Mouse (Mus musculus) G1E (cell line): ENCODE results near the gene Usp3. TPM values are rescaled to one million over a fixed set of nuclear protein-coding genes. Genes with fewer than 3 reads are reported as not detected.

Source experiments
- ATAC-seq: 2 replicates; pipeline ENCODE4 v1.8.0; 2016; ENCODE audit warnings: mild to moderate bottlenecking; ENCODE audit not compliant: insufficient number of reproducible peaks, poor library complexity, low FRiP score, severe bottlenecking; ENCODE audit errors: extremely low read depth
- DNase-seq: peaks from one replicate; pipeline ENCODE4 v3.0.0; 2012; ENCODE audit warnings: low spot score
- H3K27me3 ChIP-seq: 2 replicates; pipeline ENCODE4 v1.6.1; 2012; ENCODE audit warnings: mild to moderate bottlenecking, low read length, inconsistent platforms; ENCODE audit not compliant: insufficient read depth
- H3K36me3 ChIP-seq: replicated peaks from 2 replicates; pipeline ENCODE3; 2012; ENCODE audit warnings: mild to moderate bottlenecking, inconsistent platforms
- H3K4me1 ChIP-seq: 2 replicates; pipeline ENCODE4 v1.6.1; 2012; ENCODE audit warnings: low read depth, low read length, inconsistent platforms, mixed read lengths; ENCODE audit not compliant: insufficient read depth
- H3K4me3 ChIP-seq: 2 replicates; pipeline ENCODE4 v1.5.1; 2012; ENCODE audit warnings: low read depth, mild to moderate bottlenecking, inconsistent platforms, low read length, moderate library complexity, mixed read lengths
- H3K9me3 ChIP-seq: replicated peaks from 2 replicates; pipeline ENCODE4 v1.6.1; 2012; ENCODE audit warnings: inconsistent platforms
- CTCF ChIP-seq: IDR thresholded peaks from 2 replicates; pipeline ENCODE4 v1.5.1; 2012; ENCODE audit warnings: low read depth, low read length, inconsistent platforms, mixed read lengths
- GATA1 ChIP-seq: IDR thresholded peaks from 2 replicates; pipeline ENCODE4 v1.6.1; 2012; ENCODE audit warnings: borderline replicate concordance, low read length, inconsistent platforms, mixed read lengths
- GATA2 ChIP-seq: IDR thresholded peaks from 2 replicates; pipeline ENCODE4 v1.6.1; 2012; ENCODE audit warnings: low read depth, low read length, inconsistent platforms, borderline replicate concordance
- POLR2AphosphoS5 ChIP-seq: IDR thresholded peaks from 2 replicates; pipeline ENCODE4 v1.6.1; 2012; ENCODE audit warnings: low read depth, low read length, inconsistent platforms; ENCODE audit not compliant: insufficient replicate concordance
- TAL1 ChIP-seq: conservative IDR thresholded peaks from 2 replicates; pipeline ENCODE4 v1.6.1; 2012; ENCODE audit warnings: low read depth, low read length, inconsistent platforms, mixed read lengths
- polyA plus RNA-seq: library from polyadenylated mRNA; stranded (reverse); fragments of >175 nt; gene quantifications from 2 replicates; pipeline ENCODE4 v1.2.3, GENCODE M21; 2012
- total RNA-seq, 2 experiments: library from RNA; stranded (forward) in 1 of 2; stranded (reverse) in 1 of 2; fragments of 200-1000 nt in 1 of 2; fragments of >200 nt in 1 of 2; fragmentation: Nextera tagmentation in 1 of 2; gene quantifications; 2 replicates each; pipeline ENCODE4 v1.2.3; 2014 to 2017

The Usp3 gene
- total and polyA plus RNA-seq, 3 experiments = 12.8 to 73.9 (median 35.5) TPM

DNA sequence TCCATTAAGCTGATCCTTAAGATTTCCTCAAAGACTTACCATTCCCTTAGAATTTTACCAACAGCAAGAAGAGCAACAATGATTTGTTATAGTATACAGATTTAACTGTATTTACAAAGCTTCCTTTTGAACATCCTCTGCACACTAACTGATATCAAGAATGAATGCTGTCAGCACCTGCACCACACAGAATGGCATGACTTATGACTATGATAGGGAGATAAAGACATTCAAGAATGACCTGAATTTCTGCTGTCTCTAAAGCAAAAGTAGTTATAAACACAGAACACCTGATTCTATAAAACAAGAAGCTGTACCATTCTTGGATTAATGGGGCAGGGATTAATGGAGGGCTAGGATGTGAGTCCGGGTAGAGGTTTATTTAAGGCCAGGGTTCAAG is 32.2 kb downstream of the Usp3 start:
- no peaks in the 10 kb centered on the region for H3K27me3 ChIP-seq
- no peak for ATAC-seq
- no peak overlapping the region for H3K4me3 ChIP-seq
- peaks cover 8% of the 10 kb centered on the region for H3K4me1 ChIP-seq
- DNase-seq = no peak
- H3K36me3 ChIP-seq = peaks cover 12% of the 10 kb centered on the region
- no peaks in the 10 kb centered on the region for H3K9me3 ChIP-seq
- no peak for TF ChIP-seq TAL1

DNA sequence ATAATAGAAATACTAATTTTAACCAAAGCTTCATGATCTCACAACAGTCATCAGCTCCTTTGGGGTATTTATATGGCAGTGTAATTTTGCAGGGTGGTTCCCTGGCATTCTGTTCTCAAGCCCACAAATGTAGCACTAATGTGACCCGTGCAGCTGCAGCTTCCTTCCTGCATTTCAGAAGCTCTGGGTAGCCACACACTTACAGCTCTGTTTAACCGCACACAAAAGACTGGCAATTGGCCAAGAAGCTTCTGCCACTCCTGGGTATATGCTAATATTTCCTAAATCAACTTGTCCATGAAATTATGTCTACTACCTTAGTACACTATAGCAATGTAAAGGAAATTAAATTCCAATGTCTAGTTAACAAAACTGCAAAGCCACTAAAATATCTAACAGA is 32.6 kb downstream of the Usp3 start:
- TF ChIP-seq GATA2 (no peak), POLR2AphosphoS5 (no peak), CTCF (no peak), GATA1 (no peak), TAL1 (no peak)
- H3K9me3 ChIP-seq = no peaks in the 10 kb centered on the region
- DNase-seq (no peak), ATAC-seq (no peak)
- peaks cover 12% of the 10 kb centered on the region for H3K36me3 ChIP-seq
- no peak overlapping the region for H3K4me3 ChIP-seq
- H3K27me3 ChIP-seq = no peaks in the 10 kb centered on the region
- H3K4me1 ChIP-seq = peaks cover 8% of the 10 kb centered on the region

DNA sequence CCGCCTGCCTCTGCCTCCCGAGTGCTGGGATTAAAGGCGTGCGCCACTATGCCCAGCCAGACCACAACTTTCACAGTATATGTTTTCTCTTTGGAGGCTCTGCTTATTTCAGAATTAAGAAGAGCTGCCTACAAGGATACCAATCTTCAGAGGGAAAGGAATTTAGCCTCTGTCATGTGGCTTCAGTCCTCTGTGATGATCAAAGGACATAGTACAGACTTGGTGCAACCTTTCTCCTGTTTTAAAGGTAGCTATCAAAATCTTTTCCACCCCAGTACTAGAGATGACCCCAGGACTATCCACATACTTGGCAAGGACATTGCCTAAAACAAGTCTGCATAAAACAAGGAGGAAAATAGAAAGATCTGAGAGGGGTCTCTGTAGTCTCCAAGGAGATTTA is 34.0 kb downstream of the Usp3 start:
- Histone ChIP-seq H3K36me3 (peaks cover 14% of the 10 kb centered on the region), H3K27me3 (no peaks in the 10 kb centered on the region), H3K4me1 (peaks cover 8% of the 10 kb centered on the region), H3K9me3 (no peaks in the 10 kb centered on the region), H3K4me3 (no peak overlapping the region)
- TF ChIP-seq TAL1 = no peak
- ATAC-seq (no peak), DNase-seq (no peak)

DNA sequence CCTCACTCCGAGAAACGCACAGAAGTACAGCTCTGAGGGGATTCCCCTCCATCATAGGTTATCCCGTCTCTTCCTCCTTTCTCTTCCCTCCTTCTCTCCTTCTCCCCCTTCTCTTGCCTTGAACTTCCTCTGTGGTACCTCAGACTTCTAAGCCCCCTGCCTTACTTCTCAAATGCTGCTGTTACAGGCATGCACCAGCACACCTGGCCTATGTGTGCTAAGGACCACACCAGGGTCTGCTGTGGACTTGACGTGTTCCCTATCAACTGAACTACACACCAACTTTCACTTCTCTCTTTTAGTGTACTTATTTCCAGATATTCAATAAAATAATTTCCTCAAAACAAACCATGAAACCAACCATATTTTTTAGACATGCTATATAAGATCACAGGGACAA is 50.2 kb downstream of the Usp3 start:
- Histone ChIP-seq H3K36me3 (peaks cover 69% of the 10 kb centered on the region), H3K4me1 (no peaks in the 10 kb centered on the region; the same call in 1 of the 2 replicates), H3K27me3 (no peaks in the 10 kb centered on the region), H3K4me3 (no peak overlapping the region), H3K9me3 (no peaks in the 10 kb centered on the region)
- no peak for TF ChIP-seq GATA2
- no peak for TF ChIP-seq POLR2AphosphoS5
- no peak for TF ChIP-seq GATA1
- ATAC-seq (no peak), DNase-seq (no peak)

DNA sequence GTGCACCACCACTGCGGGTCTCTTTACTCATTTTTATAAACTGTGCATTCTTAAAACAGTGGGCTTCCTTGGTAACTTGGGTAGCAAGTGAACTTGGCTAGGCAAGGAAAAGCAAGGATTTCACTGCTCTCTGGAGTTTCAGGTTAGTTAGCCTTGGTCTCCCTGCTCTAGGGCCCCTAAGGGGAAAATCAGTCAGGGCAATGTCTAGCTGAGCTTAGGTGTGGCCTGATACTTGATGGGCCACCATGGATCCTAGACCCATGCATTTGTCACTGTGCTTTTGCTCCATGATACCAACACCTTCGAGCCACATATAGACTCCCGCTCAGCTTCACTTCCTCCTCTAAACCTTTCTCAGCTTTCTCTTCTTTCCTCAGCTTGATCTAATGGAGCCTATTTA is 71.3 kb downstream of the Usp3 start:
- Histone ChIP-seq H3K4me3 (no peak overlapping the region), H3K36me3 (peaks cover 86% of the 10 kb centered on the region), H3K9me3 (no peaks in the 10 kb centered on the region), H3K27me3 (no peaks in the 10 kb centered on the region), H3K4me1 (0 out of 2 replicates have a peak, but pooled peaks cover under 1% of the 10 kb centered on the region)
- ATAC-seq (no peak), DNase-seq (no peak)
- no peak for TF ChIP-seq TAL1
- no peak for TF ChIP-seq POLR2AphosphoS5
- no peak for TF ChIP-seq GATA1
- TF ChIP-seq CTCF = no peak

DNA sequence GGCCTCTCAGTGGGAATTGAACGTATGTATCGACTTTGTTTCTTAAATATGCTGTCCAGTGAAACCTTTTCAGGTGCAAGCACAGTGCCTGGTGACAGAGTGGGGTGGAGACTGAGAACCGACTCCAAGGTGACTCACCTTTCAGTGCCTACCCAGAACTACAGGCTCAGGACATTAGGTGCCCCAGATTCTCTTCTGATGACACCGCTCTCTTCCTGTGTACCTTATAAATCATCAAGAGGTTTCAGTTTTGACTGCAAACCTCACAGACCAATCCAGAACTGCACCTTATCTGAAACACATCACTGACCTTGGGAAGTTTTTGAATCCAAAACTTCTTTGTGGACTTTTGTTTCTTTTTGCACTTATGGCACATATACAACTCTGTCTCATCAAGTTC is 72.6 kb downstream of the Usp3 start:
- 0 out of 2 replicates have a peak, but pooled peaks cover 2% of the 10 kb centered on the region for H3K4me1 ChIP-seq
- DNase-seq = no peak
- H3K4me3 ChIP-seq = no peak overlapping the region
- H3K27me3 ChIP-seq = no peaks in the 10 kb centered on the region
- H3K36me3 ChIP-seq = peaks cover 86% of the 10 kb centered on the region
- TF ChIP-seq TAL1 (no peak), POLR2AphosphoS5 (no peak), GATA1 (no peak), CTCF (no peak), GATA2 (no peak)
- no peak for ATAC-seq
- no peaks in the 10 kb centered on the region for H3K9me3 ChIP-seq

DNA sequence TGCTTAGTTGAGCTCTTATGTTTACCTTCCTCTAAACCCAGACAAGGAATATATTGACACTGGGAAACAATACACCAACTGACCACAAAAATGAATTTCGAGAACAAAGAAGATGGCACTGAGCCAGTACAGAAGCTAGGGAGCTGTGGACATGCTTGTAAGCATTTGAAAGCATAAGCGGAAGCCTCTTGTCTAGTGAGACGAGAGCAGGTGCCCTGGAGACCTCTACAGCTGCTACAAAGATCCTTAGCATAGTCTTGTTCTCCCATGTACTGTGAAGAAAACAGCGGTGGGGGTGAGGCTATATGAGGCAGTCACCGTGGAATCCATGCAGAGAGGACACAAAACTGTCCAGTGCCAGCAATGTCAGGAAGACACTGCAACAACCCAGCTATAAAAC is 74.0 kb downstream of the Usp3 start:
- DNase-seq (no peak), ATAC-seq (no peak)
- Histone ChIP-seq H3K4me3 (no peak overlapping the region), H3K27me3 (no peaks in the 10 kb centered on the region), H3K36me3 (peaks cover 91% of the 10 kb centered on the region), H3K4me1 (peaks cover 13% of the 10 kb centered on the region), H3K9me3 (no peaks in the 10 kb centered on the region)
- TF ChIP-seq TAL1 (no peak), POLR2AphosphoS5 (no peak), GATA1 (no peak), CTCF (no peak), GATA2 (no peak)
